Mouse (Mus musculus) c-Kit-positive CD71-positive TER-119-negative erythroid progenitor cells, embryonic 14.5 days (primary cell): ENCODE results near the gene Sae1.
"Not testable (repeated sequence)": the region's sequence is repeated elsewhere in the genome, so short reads cannot be mapped to it uniquely, and the experiment has no call there.

ENCODE experiments used
- DNase-seq: peaks from one replicate; pipeline ENCODE4 v3.0.0-alpha.2; 2013; ENCODE audit warnings: low read depth

Gene Sae1

DNA sequence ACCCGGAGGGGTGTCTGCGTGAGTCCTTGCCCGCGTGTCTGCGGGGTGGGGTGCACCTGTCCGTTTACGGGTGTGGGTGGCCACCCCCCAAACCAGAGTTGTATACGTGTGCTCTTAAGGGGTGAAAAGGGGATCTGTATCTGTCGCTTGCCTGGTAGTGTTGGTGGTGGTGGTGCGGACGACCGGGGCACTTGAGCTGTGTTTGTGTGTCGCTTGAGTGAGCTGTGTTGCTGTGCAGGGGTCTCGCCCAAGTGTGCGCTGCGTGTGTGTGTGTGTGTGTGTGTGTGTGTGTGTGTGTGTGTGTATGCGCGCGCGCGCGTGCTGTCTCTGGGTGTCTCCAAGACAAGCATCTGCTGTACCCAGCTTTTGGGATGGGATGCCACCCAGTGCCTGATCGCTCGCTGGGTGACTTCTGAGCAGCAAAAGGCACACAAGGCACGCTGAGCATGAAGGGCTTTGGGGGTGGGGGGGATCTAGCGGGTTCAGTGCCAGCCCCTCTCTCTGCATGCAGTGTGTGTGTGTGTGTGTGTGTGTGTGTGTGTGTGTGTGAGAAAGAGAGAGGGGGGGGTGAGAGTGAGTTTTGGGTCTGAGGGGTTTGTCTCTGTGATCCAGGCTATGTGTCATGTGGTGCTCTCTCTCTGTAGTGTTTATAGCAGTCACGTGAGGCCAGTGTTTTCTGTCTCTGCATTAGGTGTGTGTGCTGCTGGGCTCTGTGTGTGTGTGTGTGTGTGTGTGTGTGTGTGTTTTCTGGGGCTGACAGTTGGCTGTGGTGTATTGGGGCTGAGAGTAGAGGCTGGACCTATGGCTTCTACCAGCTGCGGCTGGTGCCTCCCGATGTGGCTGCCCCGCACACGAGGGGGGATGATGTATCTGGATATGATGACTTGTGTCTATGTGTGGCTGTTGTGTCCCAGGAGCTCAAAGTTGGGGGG is 76.8 kb downstream of the Sae1 start:
- DNase-seq: peak; percentile 49

DNA sequence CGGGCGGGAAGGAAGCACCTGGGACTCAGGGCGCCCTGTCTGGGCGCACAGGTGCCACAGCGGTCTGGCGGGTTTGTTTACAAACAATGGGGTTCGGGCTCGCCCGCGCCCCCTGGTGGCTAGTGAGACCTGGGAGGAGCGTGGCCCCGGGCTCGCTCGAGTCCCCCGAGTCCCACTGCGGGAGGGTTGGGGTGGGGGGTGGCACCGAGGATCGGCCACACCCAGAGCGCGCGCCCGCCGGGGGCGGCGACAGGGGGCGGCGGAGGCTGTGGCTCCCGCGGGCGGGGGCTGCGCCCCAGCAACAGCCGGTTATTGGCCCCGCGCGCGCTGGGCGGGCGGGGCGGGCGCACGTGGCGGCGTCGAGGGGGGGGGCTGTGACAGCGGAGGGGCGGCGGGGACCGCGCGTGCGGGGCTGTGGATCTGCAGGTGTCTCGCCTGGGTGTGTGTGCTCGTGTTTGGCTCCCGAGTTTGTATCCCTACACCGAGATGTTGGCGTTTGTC is 77.5 kb downstream of the Sae1 start:
- DNase-seq: peak; percentile 77

DNA sequence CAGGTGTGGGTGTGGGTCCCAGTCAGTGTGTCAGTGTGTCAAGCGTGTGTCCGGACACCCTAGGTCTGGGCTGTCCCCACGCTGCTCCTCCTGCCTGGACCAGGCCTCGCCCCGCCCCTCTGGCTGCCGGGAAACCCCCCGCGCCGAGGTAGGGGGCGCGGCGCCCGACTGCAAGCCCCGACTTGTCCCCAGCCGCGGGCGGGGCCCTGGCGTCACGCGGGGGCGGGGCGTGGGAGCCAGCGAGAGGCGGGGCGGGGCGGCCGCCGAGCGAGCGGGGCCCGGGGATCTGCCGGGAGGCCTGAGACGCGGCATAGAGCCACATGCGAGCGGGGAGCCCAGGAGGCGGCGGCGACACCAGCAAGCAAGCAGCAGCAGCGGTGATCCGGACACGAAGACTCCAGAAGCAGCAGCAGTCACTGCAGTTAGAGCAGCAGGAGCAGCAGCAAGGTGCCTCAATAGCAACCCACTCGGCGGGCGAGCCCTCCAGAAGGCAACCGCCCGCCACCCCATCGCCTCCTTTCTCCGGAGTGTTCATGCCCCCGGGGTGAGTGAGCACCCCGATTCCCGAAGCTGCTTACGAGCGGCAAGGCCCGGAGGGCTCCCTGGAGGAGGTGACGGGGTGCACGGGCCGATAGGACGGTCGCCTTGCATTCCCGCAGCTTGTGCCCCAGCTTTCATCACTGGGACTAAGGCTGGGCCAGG is 78.1 kb downstream of the Sae1 start:
- peak; percentile 63 for DNase-seq

DNA sequence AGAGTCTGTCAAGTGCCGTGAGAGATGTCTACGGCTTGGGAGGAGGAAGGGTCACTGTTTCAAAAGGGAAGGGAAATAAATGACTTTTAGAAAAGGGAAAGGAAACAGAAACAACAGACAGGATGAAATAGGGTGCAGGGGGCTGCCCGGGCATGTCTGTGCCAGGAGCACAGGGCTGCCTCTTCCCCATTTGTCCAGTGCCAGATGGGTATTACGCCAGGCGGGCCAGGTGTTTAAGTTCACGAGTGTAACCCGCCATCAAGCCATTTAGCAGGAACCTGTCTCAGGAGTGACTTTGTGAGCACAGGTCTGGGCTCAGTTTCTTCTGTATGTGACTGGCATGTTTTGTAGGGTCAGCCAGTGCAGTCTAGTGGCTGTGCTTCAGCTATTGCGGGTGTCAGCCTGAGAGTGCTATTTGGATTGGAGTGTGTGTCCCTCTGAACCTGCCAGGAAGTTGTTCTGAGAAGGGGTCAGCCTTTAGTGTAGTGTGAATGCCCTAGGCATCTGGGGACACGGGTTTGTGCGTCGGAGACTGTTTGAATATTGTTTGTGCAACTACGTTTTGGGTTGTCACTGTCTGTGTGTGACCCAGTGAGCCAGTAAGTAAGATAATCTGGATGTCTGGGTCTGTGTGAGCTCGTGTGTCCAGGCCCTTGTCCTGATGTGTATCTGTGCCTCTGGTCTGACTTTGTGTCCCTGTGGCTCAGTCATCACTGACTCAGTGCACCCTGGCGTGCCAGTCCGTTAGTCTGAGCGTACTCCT is 78.9 kb downstream of the Sae1 start:
- no peak for DNase-seq

DNA sequence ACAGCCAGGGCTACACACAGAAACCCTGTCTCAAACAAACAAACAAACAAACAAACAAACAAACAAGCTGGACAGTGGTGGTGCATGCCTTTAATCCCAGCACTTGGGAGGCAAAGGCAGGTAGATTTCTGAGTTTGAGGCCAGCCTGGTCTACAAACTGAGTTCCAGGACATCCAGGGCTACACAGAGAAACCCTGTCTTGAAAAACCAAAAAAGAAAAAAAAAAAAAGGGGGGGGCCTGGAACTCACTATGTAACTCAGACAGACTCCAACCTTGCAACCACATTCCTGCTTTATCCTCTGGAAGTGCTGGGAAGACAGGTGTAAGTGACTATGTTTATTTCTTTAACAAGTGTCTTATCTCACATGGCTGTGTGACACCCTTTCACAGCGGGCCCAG is 79.5 kb downstream of the Sae1 start, which contains the start of gene Bbc3:
TSS of gene Bbc3 (plus strand) at position 301 of the 400 bp plus-strand sequence.
- DNase-seq: not testable (repeated sequence)

DNA sequence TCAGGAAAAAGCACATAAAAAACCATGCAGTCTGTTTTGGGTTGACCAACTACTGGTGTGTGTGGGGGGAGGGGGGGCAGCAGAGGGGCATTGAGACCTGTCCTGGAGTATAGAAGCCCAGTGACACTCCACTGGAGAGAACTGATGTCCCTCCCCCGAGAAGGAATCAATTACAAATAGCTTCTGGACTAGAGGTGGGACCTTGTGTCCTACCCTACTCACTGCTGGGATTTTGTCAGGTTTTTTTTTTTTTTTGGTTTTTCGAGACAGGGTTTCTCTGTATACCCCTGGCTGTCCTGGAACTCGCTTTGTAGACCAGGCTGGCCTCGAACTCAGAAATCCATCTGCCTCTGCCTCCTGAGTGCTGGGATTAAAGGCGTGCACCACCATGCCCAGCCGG is 80.5 kb downstream of the Sae1 start:
- DNase-seq: not testable (repeated sequence)

DNA sequence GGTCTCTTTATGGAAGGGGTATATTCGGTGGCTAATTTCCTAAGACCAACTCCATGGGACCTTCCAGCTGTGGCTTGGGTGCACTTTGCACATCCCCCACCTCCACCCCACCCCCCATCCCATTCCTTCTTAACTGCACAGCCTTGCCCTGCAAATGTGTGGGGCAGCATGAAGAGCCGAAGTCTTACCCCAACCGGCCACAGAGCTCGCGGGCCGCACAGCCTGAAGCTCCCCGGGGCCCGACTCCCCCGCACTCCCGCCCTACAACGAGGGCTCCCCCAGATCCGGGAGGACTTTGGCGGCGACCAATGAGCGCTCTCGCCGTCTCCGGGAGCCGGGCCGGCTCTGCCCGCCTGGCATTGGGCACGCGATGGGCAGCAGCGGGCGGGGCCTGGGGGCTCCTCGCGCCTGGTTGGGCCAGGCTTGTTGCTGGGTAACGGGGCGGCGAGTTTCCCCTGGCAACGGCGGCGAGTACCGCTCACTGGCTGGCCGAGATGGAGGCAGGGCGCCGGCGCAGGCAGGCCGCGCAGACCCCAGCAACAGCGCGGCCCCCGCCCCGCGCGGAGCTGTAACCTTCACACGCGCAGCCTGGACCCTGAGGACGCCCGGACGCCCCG is 88.1 kb downstream of the Sae1 start:
- DNase-seq: no peak

DNA sequence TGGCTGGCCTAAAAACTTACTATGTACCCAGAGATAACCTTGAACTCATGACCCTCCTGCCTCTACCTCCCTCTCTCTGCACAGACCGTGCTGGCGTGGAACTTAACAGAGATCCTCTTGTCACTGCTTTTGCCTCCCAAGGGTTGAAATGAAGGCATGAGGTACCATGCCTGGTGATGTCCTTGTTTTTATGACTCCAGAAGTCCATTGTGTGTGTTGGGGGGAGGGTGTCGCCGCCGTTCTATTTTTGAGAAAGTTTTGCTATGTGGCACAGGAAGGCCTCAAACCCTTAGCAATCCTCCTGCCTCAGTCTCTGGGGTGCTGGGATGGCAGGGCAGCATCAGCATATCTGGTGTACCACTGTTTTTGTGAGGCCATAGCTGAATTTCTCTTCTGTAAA is 88.7 kb downstream of the Sae1 start:
- DNase-seq: no peak

DNA sequence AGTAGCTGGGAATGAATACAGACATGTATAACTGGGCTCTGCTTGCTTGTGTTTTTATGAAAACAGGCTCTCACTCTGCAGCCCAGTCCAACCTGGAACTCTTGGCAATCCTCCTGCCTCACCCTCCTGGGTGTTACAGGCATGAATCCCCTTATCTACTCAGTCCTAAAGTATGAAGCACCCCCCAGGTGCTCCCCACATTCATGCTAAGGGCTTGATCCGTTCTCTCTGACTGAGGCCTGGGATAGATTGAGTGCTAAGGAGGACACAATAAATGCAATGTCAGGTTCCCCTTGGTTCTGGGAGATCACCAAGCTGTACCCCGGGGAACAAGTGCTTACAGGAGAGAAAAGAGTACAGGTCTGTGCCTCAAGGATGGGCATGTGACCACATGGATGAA is 90.0 kb downstream of the Sae1 start:
- no peak for DNase-seq

DNA sequence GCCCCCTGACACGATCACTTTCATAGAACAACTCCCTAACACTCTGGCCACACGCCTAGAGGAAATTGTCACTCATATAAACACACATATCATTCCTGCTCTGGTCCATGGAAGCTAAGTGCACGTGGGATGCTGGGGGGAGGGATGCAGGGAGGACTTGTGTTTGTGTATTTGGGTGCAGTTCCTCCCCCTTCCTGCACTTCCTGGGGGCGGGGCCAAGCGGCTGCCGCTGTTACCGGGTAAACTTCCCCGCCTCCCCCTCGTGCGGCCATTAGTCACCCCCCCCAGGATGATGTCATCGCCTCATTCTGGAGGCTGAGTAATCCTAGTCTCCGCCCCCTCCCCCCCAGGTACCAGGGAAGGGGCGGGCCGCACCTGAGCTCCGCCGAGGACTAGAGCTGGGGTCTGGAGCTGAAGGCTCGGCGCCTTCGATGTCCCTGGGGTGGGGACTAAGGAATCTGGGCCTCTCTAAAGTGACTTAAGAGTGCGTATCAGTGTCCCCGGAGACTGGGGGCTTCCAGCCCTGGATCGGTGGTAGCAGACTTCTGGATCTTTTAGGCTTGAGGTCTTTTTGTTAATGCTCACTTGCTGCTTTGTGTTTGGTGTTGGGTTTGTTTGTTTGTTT is 90.7 kb downstream of the Sae1 start:
- peak; percentile 74 for DNase-seq

DNA sequence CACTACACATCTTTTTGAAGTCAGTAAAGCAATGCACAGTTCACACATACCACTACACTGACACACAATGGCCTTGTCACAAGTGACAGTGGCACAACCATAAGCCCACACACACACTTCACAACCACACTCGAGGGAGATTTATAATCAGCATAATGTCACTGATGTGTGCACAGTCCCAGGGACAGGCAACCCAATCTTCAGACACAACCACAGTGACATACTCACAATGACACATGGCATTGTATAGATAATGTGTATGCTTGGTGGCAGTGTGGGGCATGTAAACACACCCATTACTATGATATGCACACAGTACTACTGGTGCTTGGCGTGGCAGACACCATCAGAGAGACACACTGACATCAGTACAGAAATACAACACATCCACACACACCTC is 91.5 kb downstream of the Sae1 start:
- peak; percentile 61 for DNase-seq

DNA sequence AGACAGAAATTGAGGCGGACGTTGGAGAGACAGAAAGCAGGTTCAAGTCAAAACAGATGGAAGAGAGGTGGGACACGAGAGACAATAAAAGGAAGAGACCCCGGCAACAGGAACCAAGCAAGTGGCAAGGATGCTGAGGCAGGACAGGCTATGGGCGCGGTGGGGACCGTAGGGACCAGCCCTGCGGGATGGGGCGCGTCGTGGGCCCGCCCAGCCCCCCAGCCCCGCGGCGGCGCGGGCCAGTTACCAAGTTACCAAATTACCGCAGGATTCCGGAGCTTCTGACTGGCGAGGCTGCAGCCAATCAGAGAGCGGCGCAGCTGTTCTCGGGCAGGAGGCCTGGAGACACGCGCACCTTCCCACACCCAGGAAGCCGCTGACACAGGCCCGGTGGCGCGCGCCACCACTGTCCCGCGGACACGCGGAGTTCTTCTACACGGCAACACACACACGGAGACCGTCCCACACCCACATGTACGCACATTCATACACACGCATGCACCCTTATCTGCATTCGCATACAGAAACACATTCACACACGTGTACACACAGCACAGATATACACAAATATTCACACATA is 92.2 kb downstream of the Sae1 start:
- DNase-seq: peak; percentile 81

DNA sequence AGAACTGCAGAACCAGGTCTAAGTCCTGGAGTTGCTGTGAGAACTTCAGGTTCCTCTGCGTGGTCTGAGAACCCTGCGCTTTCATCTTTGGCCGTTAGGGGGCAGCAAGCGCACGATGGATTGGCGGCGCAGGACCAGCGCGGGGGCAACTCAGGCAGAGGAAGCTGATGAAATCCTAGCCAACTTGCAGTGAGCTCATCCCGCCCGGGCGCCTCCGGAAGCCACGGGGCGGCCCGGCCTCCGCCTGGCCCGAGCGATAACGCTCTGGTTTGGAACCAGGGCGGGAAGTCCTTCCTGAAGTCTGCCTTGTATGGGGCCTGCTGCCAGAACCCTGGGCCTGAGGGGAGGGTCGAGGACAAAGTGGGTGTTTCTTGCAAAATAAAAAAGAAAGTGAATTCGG is 92.8 kb downstream of the Sae1 start:
- DNase-seq: peak; percentile 96

DNA sequence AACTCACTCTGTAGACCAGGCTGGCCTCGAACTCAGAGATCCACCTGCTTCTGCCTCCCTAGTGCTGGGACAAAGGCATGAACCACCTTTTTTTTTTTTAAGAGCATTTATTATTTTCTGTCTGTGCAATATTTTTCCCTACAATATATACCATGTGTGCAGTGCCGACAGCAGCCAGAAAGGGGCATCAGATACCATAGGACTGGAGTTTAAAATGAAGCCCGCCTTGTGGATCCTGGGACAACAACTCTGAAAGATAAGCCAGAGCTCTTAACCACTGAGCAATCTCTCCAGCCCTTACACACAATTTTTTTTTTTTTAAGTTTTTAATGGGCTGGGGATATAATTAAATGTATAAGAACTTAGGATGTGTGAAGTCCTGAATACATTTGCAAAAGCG is 93.3 kb downstream of the Sae1 start:
- DNase-seq: peak; percentile 77

DNA sequence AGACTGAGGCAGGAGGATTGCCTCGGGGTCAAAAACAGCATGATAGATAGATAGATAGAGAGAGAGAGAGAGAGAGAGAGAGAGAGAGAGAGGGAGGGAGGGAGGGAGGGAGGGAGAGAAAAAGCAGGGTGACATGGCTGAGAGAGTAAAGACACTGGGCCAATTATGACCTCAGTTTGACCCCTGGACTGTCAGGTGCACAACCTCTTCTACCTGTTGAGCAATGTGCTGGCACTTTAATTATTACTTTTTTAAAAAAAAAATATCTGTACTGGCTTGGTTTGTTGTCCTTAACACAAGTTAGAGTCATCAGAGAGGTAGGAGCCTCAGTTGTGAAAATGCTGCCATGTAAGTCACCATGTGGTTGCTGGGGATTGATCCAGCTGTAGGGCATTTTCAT is 99.8 kb downstream of the Sae1 start:
- DNase-seq: no peak

DNA sequence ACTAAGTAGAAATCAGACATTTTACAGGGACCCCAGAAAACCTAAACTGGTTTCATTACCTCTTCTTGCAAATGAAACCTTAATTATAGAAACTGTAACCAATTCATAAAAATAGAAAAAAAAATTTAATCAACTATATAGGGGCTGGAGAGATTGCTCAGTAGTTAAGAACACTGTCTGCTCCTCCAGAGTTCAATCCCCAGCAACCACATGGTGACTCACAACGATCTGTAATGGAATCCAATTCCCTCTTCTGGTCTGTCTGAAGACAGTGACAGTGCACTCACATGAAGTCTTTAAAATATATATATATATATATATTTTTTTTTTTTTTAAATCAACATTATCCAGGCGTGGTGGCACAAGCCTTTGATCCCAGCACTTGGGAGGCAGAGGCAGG is 100.6 kb downstream of the Sae1 start:
- DNase-seq: no peak

DNA sequence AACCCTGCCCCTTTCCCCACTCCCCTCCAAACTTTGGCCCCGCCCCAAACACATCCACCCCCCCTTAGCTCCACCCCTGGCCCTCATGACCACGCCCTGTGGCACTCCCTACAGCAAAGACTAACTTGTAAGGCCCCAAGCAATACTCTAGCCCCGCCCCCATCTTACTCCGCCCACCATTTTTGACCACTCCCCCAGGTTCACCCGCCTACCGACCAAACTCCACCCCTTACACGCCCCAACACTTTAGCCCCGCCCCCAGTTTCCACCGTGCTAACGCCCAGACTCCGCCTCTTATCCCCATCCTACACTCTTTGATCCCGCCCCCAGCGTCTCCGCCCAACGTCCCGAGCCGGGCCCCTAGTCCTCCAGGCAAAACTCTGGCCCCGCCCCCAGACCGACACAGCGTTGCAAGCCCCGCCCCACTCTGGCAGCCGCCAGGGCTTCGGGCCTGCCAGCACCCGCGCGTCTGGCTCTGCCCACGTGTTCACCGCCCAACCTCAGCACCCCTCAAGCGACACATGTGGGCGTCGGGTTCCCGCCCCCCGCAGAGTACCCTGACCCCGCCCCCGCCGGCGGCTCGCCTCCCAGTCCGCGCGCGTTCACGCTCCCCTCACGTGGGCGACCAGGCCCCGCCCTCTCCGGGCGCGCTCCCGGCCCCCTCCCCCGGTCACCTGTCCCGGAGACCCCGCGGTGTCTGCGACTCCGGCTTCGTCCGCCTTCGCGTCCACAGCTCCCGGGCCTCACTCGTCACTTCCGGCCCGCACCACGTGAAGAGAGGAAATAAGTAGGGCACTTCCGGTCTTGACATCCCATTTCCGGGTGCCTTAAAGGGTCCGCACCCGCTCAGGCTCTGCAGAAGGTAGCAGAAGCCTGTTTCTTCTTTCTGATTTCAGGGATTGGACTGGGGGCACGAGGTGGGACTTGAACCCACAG is 101.3 kb downstream of the Sae1 start, which contains the start of gene Ccdc9:
TSS of gene Ccdc9 (minus strand) at position 770 of the 936 bp plus-strand sequence.
- DNase-seq: peak; percentile 99

DNA sequence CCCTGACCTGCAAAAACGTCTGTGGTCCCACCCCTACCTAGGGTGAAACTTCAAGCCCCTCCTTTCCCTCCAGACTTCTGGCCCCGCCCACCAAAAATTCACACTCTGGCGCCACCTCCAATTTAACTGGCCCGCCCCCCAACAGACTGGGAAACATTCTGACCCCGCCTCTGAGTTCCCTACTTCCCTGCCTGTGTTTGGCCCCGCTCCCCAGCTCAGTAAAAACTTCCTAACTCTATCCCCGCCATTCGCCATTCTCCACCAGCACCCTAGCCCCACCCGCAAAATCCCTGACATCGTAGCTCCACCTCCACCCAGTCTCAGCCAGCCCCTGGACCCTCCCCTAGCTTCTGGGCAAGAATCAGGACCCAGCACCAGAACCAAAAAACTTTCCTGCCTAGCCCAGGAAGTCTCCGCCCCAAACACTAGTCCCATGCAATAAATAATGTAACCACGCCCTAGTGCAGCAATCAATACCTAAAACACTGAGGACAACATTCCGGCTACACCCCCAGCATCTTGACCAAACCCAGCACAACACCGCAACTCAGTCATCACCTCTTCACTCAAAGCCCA is 102.1 kb downstream of the Sae1 start:
- DNase-seq: no peak

DNA sequence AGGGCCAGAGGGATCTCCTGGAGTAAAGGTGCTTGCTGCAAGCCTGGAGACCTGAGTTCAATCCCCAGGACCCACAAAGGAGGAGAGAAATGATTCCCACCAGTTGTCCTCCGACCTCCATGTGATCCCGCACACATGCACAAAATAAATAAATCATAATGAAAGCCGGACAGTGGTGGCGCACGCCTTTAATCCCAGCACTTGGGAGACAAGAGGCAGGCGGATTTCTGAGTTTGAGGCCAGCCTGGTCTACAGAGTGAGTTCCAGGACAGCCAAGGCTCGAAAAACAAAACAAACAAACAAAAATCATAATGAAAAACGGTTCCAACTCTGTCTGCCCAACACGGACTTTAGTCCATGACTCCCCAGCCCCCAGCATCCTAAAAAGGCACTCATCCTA is 102.7 kb downstream of the Sae1 start:
- DNase-seq: no peak
